Mouse (Mus musculus): ENCODE data around the gene Prdm1.

DNA sequence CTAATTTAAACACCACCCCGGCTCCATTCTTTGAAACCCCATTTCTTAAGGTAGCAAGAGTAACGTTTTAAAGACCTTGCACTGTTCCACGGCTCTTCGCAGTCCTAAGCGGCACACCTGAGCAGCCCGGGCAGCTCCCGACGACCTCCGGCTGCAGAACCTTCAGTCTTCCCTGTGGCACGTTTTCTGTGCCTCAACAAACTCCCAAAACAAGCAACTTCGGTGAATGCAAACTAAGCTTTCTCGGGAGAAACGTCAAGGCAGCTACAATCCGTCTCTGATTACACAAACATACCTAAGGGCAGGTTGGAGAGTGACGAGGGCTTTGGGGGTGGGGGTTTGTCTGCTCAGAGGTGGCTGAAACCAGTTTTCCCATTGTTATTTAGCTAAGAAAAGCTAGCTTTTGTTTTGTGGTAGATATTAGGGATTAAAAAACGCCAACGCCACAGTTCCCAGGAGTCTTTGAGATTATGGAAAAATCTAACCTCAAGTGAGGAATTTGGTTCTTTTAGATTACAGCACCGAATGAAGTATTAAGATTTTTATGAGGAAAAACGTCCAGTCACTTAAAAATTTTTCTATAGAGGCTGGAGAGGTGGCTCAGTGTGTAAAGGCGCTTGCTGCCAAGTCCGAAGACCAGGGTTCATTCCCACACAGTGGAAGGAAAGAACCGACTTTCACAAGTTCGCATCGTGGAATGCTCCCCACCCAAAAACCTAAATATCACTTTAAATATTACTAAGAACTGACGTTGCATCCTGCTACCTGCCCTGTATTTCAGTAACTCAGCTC, at the start of gene Prdm1:
- TF ChIP-seq CTCF (IDR thresholded peaks at IDR 0.05; ENCODE audit: low read depth, low read length) (no peak), POLR2A (IDR thresholded peaks at IDR 0.05; ENCODE audit: extremely low read depth, insufficient read depth, low read length) (no peak)

Measured in liver, adult 2 months (tissue).